Mouse (Mus musculus) midbrain, embryonic 14.5 days (tissue): ENCODE results near the gene Kansl1. TPM values are rescaled to one million over a fixed set of nuclear protein-coding genes. Genes with fewer than 3 reads are reported as not detected.

Source experiments
- ATAC-seq: fragments of 200-750 bp; cut with Nextera tagmentation; 2 replicates; pipeline ENCODE4 v1.8.0; 2017; ENCODE audit warnings: moderate number of reproducible peaks, moderate library complexity; ENCODE audit not compliant: low FRiP score, low TSS enrichment
- DNase-seq: peaks from one replicate; pipeline ENCODE4 v3.0.0-alpha.2; 2015
- H3K27ac ChIP-seq: fragments of 300-500 bp; sonication (generic); replicated peaks from 2 replicates; pipeline ENCODE4 v1.5.1; 2014; ENCODE audit warnings: mild to moderate bottlenecking, low read depth, low read length, moderate library complexity
- H3K27me3 ChIP-seq: fragments of 300-500 bp; sonication (generic); 2 replicates; pipeline ENCODE4 v1.6.1; 2014; ENCODE audit warnings: low read length, control low read depth, mixed read lengths; ENCODE audit not compliant: control insufficient read depth, insufficient read depth
- H3K36me3 ChIP-seq: fragments of 300-500 bp; sonication (generic); 2 replicates; pipeline ENCODE4 v1.6.1; 2014; ENCODE audit warnings: low read length, control low read depth; ENCODE audit not compliant: control insufficient read depth, insufficient read depth
- H3K4me1 ChIP-seq: fragments of 300-500 bp; sonication (generic); 2 replicates; pipeline ENCODE4 v1.6.1; 2014; ENCODE audit warnings: mild to moderate bottlenecking, antibody characterized with exemption, low read length, control low read depth; ENCODE audit not compliant: control insufficient read depth, insufficient read depth
- H3K4me2 ChIP-seq: fragments of 300-500 bp; sonication (generic); 2 replicates; pipeline ENCODE4 v1.6.1; 2014; ENCODE audit warnings: mild to moderate bottlenecking, low read length, moderate library complexity
- H3K4me3 ChIP-seq: fragments of 300-500 bp; sonication (generic); replicated peaks from 2 replicates; pipeline ENCODE4 v1.5.1; 2014; ENCODE audit warnings: low read depth, low read length
- H3K9ac ChIP-seq: fragments of 300-500 bp; sonication (generic); replicated peaks from 2 replicates; pipeline ENCODE4 v1.6.1; 2014; ENCODE audit warnings: mild to moderate bottlenecking, low read length, moderate library complexity
- H3K9me3 ChIP-seq: fragments of 300-500 bp; sonication (generic); 2 replicates; pipeline ENCODE4 v1.6.1; 2016; ENCODE audit warnings: low read length, control low read depth, mixed read lengths; ENCODE audit not compliant: control insufficient read depth
- WGBS: fragments of 180-500 bp; shearing (Covaris S2); extraction: QIAGEN DNeasy Blood & Tissue Kit; methylation state at CpG from one replicate; pipeline ENCODE4 v1.1.7; 2014; 5-methylcytosine and 5-hydroxymethylcytosine counted together
- polyA plus RNA-seq: library from polyadenylated mRNA; unstranded; fragments of >200 nt; fragmentation: Nextera tagmentation; extraction: Ambion mirVana; gene quantifications from 2 replicates; pipeline ENCODE4 v1.2.1, GENCODE M21; 2014

Gene Kansl1
- polyA plus RNA-seq, 1 experiment from 2014 or later, result 39.2 TPM

- no peaks in the 10 kb centered on the region for H3K4me1 ChIP-seq
- ATAC-seq (no peak), DNase-seq (no peak)
- H3K4me2 ChIP-seq, result no peak overlapping the region
- no peak overlapping the region for H3K4me3 ChIP-seq
- no peaks in the 10 kb centered on the region for H3K27me3 ChIP-seq
- no peak overlapping the region for H3K27ac ChIP-seq
- H3K9ac ChIP-seq, result no peak overlapping the region
- H3K36me3 ChIP-seq, result 0 out of 2 replicates have a peak, but pooled peaks cover 6% of the 10 kb centered on the region
- no peaks in the 10 kb centered on the region for H3K9me3 ChIP-seq
Observed at GRCm38 (mm10) chr11:104432251-104432650, 36.4 kb downstream of the Kansl1 start.

- Histone ChIP-seq H3K9me3 (no peaks in the 10 kb centered on the region), H3K4me1 (no peaks in the 10 kb centered on the region), H3K4me3 (no peak overlapping the region), H3K36me3 (0 out of 2 replicates have a peak, but pooled peaks cover 6% of the 10 kb centered on the region), H3K27me3 (no peaks in the 10 kb centered on the region), H3K4me2 (no peak overlapping the region), H3K27ac (no peak overlapping the region), H3K9ac (no peak overlapping the region)
- ATAC-seq, result no peak
- WGBS, result 95% methylated on average over 1 of the region's 1 CpGs
- DNase-seq, result no peak
Observed at GRCm38 (mm10) chr11:104431807-104432206, 36.9 kb downstream of the Kansl1 start.

GRCm38 (mm10) chr11:104424727-104425416 is 43.8 kb downstream of the Kansl1 start:
- Histone ChIP-seq H3K27me3 (no peaks in the 10 kb centered on the region), H3K4me3 (no peak overlapping the region), H3K27ac (no peak overlapping the region), H3K36me3 (peaks cover 30% of the 10 kb centered on the region), H3K4me2 (no peak overlapping the region), H3K4me1 (no peaks in the 10 kb centered on the region), H3K9me3 (no peaks in the 10 kb centered on the region), H3K9ac (no peak overlapping the region)
- no peak for DNase-seq
- 92% methylated on average over 16 of the region's 16 CpGs for WGBS
- ATAC-seq, result no peak

GRCm38 (mm10) chr11:104412254-104412653 is 56.4 kb downstream of the Kansl1 start:
- Histone ChIP-seq H3K36me3 (0 out of 2 replicates have a peak, but pooled peaks cover 6% of the 10 kb centered on the region), H3K4me3 (no peak overlapping the region), H3K4me2 (no peak overlapping the region), H3K4me1 (no peaks in the 10 kb centered on the region), H3K27ac (no peak overlapping the region), H3K9me3 (no peaks in the 10 kb centered on the region), H3K9ac (no peak overlapping the region), H3K27me3 (no peaks in the 10 kb centered on the region)
- DNase-seq (no peak), ATAC-seq (no peak)

GRCm38 (mm10) chr11:104407391-104407790 is 61.3 kb downstream of the Kansl1 start:
- no peaks in the 10 kb centered on the region for H3K4me1 ChIP-seq
- H3K4me2 ChIP-seq, result no peak overlapping the region
- H3K9ac ChIP-seq, result no peak overlapping the region
- H3K27me3 ChIP-seq, result no peaks in the 10 kb centered on the region
- 0 out of 2 replicates have a peak, but pooled peaks cover 6% of the 10 kb centered on the region for H3K36me3 ChIP-seq
- ATAC-seq (no peak), DNase-seq (no peak)
- whole genome bisulfite sequencing, result 55% methylated on average over 2 of the region's 2 CpGs
- H3K9me3 ChIP-seq, result no peaks in the 10 kb centered on the region
- no peak overlapping the region for H3K27ac ChIP-seq
- H3K4me3 ChIP-seq, result no peak overlapping the region

- Histone ChIP-seq H3K9me3 (no peaks in the 10 kb centered on the region), H3K27me3 (no peaks in the 10 kb centered on the region), H3K36me3 (0 out of 2 replicates have a peak, but pooled peaks cover 11% of the 10 kb centered on the region), H3K4me3 (no peak overlapping the region), H3K4me1 (peaks cover 8% of the 10 kb centered on the region; the same call in 1 of the 2 replicates), H3K9ac (no peak overlapping the region), H3K27ac (no peak overlapping the region), H3K4me2 (no peak overlapping the region)
- WGBS, result 52% methylated on average over 5 of the region's 5 CpGs
- DNase-seq (no peak), ATAC-seq (no peak)
Observed at GRCm38 (mm10) chr11:104400961-104401360, 67.7 kb downstream of the Kansl1 start.

- WGBS, result 52% methylated on average over 4 of the region's 4 CpGs
- Histone ChIP-seq H3K4me3 (no peak overlapping the region), H3K4me2 (no peak overlapping the region), H3K27me3 (no peaks in the 10 kb centered on the region), H3K27ac (no peak overlapping the region), H3K4me1 (peaks cover 8% of the 10 kb centered on the region; the same call in 1 of the 2 replicates), H3K36me3 (peaks cover 11% of the 10 kb centered on the region; the same call in 1 of the 2 replicates), H3K9me3 (no peaks in the 10 kb centered on the region), H3K9ac (no peak overlapping the region)
- ATAC-seq (no peak), DNase-seq (peak; percentile 24)
Observed at GRCm38 (mm10) chr11:104399459-104400216, 69.0 kb downstream of the Kansl1 start.

- no peaks in the 10 kb centered on the region for H3K9me3 ChIP-seq
- 94% methylated on average over 2 of the region's 2 CpGs for WGBS
- no peak overlapping the region for H3K4me3 ChIP-seq
- no peaks in the 10 kb centered on the region; the same call in 1 of the 2 replicates for H3K36me3 ChIP-seq
- no peak for ATAC-seq
- DNase-seq, result no peak
- no peak overlapping the region for H3K9ac ChIP-seq
- H3K27me3 ChIP-seq, result no peaks in the 10 kb centered on the region
- no peak overlapping the region for H3K27ac ChIP-seq
- no peak overlapping the region for H3K4me2 ChIP-seq
- peaks cover 8% of the 10 kb centered on the region; the same call in 1 of the 2 replicates for H3K4me1 ChIP-seq
Observed at GRCm38 (mm10) chr11:104395648-104396047, 73.0 kb downstream of the Kansl1 start.
